Mouse (Mus musculus): ENCODE measurements around the gene Scml4.

Scml4 gene

GRCm38 (mm10) chr10:42950252-42950751, 90.1 kb downstream of the Scml4 start:
- DNase-seq (ENCODE audit: low read depth, low spot score) = no peak

GRCm38 (mm10) chr10:42951078-42952045, 91.2 kb downstream of the Scml4 start:
- DNase-seq (ENCODE audit: low read depth, low spot score) = no peak

GRCm38 (mm10) chr10:42952046-42952420, 91.9 kb downstream of the Scml4 start:
- DNase-seq (ENCODE audit: low read depth, low spot score) = no peak

GRCm38 (mm10) chr10:42953601-42954000, 93.4 kb downstream of the Scml4 start:
- no peak for DNase-seq (ENCODE audit: low read depth, low spot score)

GRCm38 (mm10) chr10:42955205-42955604, 95.0 kb downstream of the Scml4 start:
- no peak for DNase-seq (ENCODE audit: low read depth, low spot score)

- DNase-seq (ENCODE audit: low read depth, low spot score) = no peak
These were observed 97.9 kb downstream of the Scml4 start for GRCm38 (mm10) chr10:42957881-42958651.

- no peak for DNase-seq (ENCODE audit: low read depth, low spot score)
These were observed 98.5 kb downstream of the Scml4 start for GRCm38 (mm10) chr10:42958686-42959085.

- DNase-seq (ENCODE audit: low read depth, low spot score) = no peak
These were observed 101.6 kb downstream of the Scml4 start for GRCm38 (mm10) chr10:42961771-42962170.

GRCm38 (mm10) chr10:42962181-42962601, 102.0 kb downstream of the Scml4 start:
- DNase-seq (ENCODE audit: low read depth, low spot score) = no peak

- DNase-seq (ENCODE audit: low read depth, low spot score) = no peak
These were observed 102.5 kb downstream of the Scml4 start for GRCm38 (mm10) chr10:42962655-42963054.

GRCm38 (mm10) chr10:42963061-42963460, 102.9 kb downstream of the Scml4 start:
- no peak for DNase-seq (ENCODE audit: low read depth, low spot score)

- no peak for DNase-seq (ENCODE audit: low read depth, low spot score)
These were observed 108.2 kb downstream of the Scml4 start for GRCm38 (mm10) chr10:42968332-42968731.

GRCm38 (mm10) chr10:42972504-42973172, 112.5 kb downstream of the Scml4 start:
- peak; percentile 62 for DNase-seq (ENCODE audit: low read depth, low spot score)

GRCm38 (mm10) chr10:42973537-42973936, 113.4 kb downstream of the Scml4 start:
- no peak for DNase-seq (ENCODE audit: low read depth, low spot score)

GRCm38 (mm10) chr10:42976577-42976976, 116.4 kb downstream of the Scml4 start:
- DNase-seq (ENCODE audit: low read depth, low spot score) = no peak

GRCm38 (mm10) chr10:42978346-42978745, 118.2 kb downstream of the Scml4 start:
- no peak for DNase-seq (ENCODE audit: low read depth, low spot score)

- no peak for DNase-seq (ENCODE audit: low read depth, low spot score)
These were observed 121.0 kb downstream of the Scml4 start for GRCm38 (mm10) chr10:42980999-42981757.

GRCm38 (mm10) chr10:42984886-42985285, 124.7 kb downstream of the Scml4 start:
- no peak for DNase-seq (ENCODE audit: low read depth, low spot score)

GRCm38 (mm10) chr10:42987594-42988052, 127.5 kb downstream of the Scml4 start:
- DNase-seq (ENCODE audit: low read depth, low spot score) = no peak

- no peak for DNase-seq (ENCODE audit: low read depth, low spot score)
These were observed 128.5 kb downstream of the Scml4 start for GRCm38 (mm10) chr10:42988627-42989026.

GRCm38 (mm10) chr10:42989910-42990309, 129.7 kb downstream of the Scml4 start:
- peak; percentile 50 for DNase-seq (ENCODE audit: low read depth, low spot score)
